Mouse (Mus musculus): ENCODE data around the gene B9d2.
"Not testable (repeated sequence)": the region's sequence is repeated elsewhere in the genome, so short reads cannot be mapped to it uniquely, and the experiment has no call there.

DNA sequence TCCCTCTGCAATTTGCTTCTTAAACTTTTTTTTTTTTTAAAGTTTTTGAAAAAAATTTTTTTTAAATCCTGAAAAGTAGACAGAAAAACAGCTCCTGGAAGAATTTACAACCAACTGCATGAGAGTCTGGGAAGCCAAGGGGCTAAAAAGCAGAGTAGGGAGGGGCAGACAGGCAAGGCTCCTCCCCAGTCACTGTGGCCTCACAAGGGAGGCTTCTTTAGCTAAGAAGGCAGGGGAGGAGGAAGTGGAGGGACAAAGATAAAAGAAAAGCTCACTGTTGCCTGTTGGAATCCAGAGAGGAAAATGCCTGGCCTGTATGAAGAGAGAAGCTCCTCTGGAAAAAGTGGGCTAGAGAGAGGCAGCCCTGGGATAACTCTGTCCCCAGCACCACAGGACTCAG, 41.2 kb downstream of the B9d2 start:
- TF ChIP-seq CHD2 (IDR thresholded peaks at IDR 0.05; ENCODE audit: low read depth, low read length); HCFC1 (IDR thresholded peaks at IDR 0.05; ENCODE audit: borderline replicate concordance, insufficient read depth, low read length); MAFK (IDR thresholded peaks at IDR 0.05; ENCODE audit: insufficient read depth, low read depth, low read length); ZC3H11A (IDR thresholded peaks at IDR 0.05; ENCODE audit: borderline replicate concordance, low read depth, low read length): not testable (repeated sequence)
